Mouse (Mus musculus) adrenal gland, adult 18-20 months (tissue): Measurements from ENCODE around the gene Pelp1. TPM values are rescaled to one million over a fixed set of nuclear protein-coding genes. Genes with fewer than 3 reads are reported as not detected.
A peak's percentile ranks its signal among the peaks of the same experiment; 100 is the strongest.

Experiments used
- DNase-seq, 2 experiments: peaks; one replicate each; pipeline ENCODE4 v3.0.0; 2021 to 2022; ENCODE audit warnings: low spot score in 2 of 2
- long read RNA-seq, 2 experiments: library from polyadenylated mRNA; stranded (forward); transcript quantifications; one replicate each; pipeline ENCODE4 v2.0.0; 2021
- total RNA-seq, 2 experiments: library from RNA; stranded (reverse); gene quantifications; 1 replicate in 1 of 2; 2 replicates in 1 of 2; pipeline ENCODE4 v1.2.3; 2021

The Pelp1 gene
- 10 to 100 TPM; 17.3 to 21.3 TPM for total RNA-seq
- long read RNA-seq, experiment 1, transcript Pelp1-201 (17 exons, 3,435 nt), result major isoform, 16 of 19 reads
- long read RNA-seq, experiment 1, partial matches to known transcripts, result 2 of 19 reads
- long read RNA-seq, experiment 1, other reads (novel, unspliced or antisense), result 1 of 19 reads
- long read RNA-seq, experiment 2, transcript Pelp1-201 (17 exons, 3,435 nt), result major isoform, 5 of 14 reads
- long read RNA-seq, experiment 2, partial matches to known transcripts, result 7 of 14 reads
- long read RNA-seq, experiment 2, other reads (novel, unspliced or antisense), result 2 of 14 reads

DNA sequence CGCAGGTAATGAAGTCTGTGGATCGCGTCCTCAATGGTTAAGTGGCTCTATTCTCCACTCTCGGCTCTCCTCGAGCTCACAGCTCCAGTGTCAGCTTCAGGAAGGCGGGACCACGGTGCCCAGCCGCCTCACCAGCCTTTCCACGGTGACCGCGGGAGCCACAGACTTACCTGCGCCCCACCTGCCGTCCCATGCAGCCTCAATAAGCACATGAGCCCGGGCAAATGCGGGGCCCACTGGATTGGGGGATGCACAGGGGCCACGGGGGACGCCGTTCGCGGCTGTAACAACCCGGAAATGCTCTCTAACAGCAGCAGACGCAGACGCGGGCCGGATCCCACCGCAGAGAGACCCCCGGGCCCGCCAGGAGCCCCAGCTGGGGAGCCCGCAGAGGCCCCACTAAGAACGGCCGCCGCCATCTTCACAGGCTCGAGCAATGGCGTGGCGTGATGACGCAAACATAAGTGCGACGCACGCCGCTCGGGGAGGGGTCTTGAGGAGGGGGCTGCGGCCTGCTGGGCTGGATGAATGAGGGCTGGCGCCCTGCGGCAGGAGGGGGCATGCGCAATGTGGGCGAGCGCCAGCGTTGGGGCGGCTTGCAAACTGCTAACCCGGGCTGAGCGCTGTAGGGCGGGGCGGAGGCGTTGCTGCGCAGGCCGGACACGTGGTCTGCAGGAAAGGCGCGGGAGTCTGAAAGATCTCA, at the start of gene Pelp1:
Gene Pelp1, minus strand, starts transcription at position 438 of the 703 bp plus-strand sequence.
- peak; percentile 81 to 87 for DNase-seq

DNA sequence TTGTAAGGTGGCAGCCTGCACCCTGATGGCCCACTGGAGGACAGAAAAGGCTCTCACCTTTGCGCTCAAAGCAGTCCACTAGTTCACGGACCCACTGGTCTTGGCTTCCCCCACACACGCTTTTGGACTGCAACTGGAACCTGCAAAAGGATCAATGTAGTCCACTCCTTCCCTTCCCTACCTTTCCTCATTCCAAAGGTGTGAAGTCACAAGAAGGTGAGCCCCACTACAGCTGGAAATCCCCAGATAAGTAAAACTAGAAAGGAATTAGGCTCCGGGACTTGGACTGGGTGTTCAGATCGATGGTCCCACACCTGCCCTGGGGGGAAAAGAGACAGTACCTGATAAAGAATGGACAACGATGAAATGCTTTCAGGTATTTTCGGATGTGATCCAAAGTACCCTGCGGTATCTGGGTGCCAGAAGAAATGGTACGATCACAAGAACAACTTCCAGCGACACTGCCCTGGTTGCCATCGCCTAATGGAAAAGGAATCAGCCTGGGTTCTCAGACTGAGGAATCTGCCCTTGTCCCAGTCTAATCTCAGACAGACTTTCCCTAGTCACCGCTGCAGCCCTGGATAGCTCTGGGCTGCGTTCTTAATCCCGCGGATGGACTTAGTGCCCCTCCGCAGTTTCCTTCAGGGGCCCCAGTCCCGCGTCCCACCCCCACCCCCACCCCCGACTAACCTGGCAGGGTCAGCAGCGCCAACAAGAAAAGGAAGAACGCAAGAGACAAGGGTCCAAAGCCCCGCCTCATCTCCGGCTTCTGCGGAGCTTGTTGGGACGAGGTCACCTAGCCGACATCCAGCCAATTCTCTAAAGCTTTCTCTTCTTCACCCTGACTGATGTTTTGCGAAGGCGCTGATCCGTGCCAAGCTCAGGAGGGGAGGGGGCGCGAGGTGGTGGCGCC, 49.1 kb upstream of the Pelp1 start, which contains the start of gene Zmynd15:
Gene Zmynd15, plus strand, starts transcription at position 746 of the 913 bp plus-strand sequence.
- no peak for DNase-seq

- DNase-seq, result no peak
These were observed 43.6 kb upstream of the Pelp1 start for GRCm38 (mm10) chr11:70453261-70454044.

DNA sequence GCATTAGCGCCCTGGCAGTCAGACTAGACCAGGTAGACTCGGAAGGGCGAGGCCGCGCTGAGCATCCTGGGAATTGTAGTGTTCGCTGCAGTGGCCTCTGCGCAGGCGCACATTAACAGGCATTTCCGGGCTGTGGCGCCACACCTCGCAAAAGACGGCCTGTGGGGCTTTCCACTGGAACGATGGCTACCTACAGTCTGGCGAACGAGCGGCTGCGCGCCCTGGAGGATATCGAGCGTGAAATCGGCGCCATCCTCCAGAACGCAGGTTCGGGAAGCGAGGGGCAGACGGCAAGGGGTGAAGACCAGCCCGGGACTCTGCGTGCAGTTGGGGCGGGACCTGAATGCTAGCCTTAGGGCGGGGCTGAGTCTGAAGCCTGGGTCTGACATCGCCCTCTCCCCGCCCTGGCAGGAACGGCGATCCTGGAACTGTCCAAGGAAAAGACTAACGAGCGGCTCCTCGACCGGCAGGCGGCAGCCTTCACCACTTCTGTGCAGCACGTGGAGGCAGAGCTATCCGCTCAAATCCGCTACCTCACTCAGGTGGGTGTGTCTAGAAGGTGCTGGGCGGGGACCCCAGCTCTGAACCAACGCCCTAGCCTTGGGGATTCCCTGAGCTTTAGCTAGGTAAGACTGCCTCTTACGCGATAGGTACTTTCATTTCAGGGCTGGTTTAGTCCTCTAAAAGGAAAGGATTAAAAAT, 42.1 kb upstream of the Pelp1 start, which contains the start of gene Med11:
Gene Med11, plus strand, starts transcription at position 123 of the 702 bp plus-strand sequence.
- peak; percentile 89 to 94 for DNase-seq

DNA sequence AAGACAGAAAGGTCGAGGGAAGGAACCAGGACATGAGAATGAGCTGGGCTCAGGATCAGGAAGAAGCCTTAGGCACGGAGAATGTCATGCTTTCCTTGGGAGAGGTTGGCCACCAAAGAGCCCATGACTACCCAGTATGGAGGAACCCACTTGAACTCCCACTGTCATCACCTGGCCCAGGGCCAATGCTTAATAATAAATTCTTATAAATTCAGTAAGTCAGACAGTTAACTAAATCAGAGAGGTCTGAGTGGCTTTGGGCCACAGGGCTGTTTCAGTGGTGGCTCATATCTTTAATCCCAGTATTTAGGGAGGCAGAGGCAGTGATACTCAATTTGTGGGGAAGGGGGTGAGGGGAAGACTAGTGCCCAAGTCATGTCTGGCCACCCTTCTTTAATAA, 41.1 kb upstream of the Pelp1 start:
- no peak for DNase-seq

DNA sequence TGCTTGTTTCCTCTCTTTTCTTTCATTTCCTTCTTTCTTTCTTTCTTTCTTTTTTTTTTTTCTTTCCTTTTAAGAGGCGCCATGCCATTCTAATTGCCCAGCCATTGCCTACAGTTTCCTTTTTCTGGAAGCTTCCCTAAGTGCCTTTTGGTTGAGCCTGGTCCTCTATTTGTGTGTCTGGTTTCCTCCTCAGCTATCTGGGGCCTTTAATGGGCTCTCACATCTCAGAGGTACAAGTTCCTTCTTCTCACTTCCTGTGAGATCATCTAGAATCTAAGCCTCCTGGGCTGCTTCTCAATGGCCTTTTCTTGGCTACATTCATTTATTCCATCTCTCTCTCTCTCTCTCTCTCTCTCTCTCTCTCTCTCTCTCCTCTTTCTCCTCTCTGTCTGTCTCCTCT, 37.5 kb upstream of the Pelp1 start:
- DNase-seq, result no peak

DNA sequence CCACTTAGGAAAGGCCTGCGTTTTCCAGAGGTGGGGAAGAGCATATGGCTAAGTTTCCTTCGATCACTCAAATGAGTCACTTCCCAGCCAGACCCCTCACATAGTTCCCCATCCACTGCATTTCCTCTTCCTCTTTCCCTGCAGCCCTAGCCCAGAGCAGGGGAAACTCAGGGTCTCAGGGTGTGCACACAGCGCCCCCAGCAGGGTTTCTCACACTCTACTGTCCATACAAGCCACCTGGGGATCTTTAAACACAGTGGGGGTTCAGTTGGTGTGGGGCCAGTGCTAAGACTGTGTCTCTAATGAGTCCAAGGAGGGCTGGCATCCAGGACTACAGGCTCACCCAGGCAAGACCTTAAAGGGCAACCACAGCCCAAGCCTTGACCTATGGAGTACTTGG, 36.9 kb upstream of the Pelp1 start:
- DNase-seq, result no peak

DNA sequence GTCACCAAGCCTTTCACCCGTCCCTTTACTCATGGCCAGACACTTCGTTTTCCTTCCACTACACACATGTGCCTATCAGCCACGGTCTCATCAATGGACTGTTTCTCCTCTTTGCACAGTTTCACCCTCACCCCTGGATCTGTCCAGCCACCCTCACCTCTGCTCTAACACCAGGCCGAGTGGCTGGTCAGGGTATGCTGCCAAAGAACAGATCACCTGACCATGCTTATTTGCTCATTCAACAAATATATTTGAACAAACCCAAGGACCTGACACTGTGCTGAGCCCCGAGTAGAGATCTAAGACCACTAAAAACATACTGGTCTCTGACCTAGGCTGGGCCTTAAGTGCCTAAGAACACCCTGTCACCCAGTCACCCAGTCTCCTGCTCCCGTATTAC, 34.8 kb upstream of the Pelp1 start:
- no peak for DNase-seq

- DNase-seq, result no peak
These were observed 34.1 kb upstream of the Pelp1 start for GRCm38 (mm10) chr11:70443964-70444363.

DNA sequence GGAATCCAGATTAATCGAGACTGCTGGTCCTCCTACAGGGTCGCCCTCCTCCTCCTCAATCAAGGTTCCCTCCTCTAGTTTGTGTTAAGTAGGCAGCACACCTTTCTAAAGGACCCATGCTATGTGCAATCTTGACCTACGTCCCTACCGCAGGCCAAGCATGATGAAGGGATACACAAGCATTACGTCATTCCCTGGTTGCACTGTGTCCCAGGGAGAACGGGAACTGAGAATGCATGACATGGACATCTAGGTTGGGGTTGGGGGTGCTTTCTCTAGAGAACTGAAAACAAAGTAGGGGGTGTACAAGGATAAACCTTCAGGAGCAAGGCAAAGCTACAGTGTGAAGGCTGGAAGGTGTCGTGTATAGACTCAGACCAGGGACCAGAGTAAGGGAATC, 32.1 kb upstream of the Pelp1 start:
- no peak for DNase-seq

GRCm38 (mm10) chr11:70440637-70441036, 30.8 kb upstream of the Pelp1 start:
- DNase-seq, result no peak

DNA sequence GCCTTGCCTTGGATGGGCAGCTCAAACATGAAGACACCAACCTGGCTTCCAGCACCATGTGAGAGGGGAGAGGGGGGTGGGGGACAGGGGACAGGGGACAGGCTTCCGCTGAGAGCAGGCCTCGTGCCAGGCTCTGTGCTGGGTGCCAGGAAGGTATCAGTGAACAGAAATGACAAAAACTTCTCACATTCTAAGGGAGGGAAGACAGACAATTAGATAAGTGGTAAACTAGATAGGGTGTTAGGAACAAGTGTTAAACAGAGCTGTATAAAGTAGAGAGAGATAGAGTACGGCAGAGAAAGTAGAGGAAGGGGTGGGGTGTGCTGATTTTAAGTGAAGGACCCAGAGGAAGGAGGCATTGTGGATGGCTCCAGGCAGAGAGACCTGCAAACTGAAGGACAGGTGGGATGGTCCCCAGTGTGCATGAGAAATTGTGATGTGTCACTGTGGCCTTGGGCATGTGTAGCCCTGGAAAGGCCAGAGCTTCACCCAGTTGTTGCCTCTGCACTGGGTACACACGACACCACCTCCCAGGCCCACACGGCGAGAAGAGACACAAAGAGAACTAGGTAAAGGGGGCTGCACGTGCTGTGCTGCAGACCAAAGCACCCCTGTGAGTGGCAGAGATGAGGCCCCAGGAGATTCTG, 29.0 kb upstream of the Pelp1 start:
- no peak for DNase-seq

GRCm38 (mm10) chr11:70437426-70437825, 27.6 kb upstream of the Pelp1 start:
- no peak for DNase-seq

DNA sequence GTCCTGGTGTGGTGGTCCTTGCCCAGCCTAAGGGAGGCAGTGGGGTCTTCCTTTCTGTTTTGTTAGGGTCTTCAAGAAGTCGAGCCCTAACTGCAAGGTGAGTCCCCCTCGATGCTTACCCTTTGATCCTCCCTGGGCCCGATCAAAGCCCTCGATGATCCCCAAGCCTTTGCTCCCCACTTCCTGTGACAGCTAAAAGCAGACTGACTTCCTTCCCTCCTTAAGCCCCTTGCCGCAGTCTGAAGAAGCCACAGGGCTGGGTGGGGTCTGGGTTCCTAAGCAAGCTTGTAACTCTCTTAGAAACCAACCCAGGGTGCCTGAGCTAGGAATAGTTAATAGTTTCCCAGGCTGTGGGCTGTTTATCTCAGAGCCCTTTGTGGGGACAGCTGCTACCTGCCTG, 25.6 kb upstream of the Pelp1 start:
- DNase-seq, result no peak

GRCm38 (mm10) chr11:70433951-70434350, 24.1 kb upstream of the Pelp1 start:
- DNase-seq, result no peak

DNA sequence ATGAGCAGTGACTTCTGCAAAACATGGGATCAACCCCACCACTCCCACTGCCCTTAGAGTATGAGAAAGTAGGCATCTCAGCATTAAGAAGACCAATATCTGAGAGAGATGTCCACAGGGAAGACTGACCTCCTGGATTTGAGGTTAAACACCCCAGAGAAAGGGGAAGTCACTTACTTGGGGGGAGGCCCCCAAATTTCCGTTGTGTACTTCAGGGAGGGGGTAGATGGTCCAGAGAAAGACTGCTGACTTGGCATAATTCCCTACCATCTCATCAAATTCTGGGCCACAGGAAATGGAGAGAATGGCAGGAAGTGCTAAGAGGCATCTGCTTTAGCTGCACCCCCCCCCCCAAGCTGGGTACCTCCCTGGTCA, 23.7 kb upstream of the Pelp1 start:
- DNase-seq, result no peak

DNA sequence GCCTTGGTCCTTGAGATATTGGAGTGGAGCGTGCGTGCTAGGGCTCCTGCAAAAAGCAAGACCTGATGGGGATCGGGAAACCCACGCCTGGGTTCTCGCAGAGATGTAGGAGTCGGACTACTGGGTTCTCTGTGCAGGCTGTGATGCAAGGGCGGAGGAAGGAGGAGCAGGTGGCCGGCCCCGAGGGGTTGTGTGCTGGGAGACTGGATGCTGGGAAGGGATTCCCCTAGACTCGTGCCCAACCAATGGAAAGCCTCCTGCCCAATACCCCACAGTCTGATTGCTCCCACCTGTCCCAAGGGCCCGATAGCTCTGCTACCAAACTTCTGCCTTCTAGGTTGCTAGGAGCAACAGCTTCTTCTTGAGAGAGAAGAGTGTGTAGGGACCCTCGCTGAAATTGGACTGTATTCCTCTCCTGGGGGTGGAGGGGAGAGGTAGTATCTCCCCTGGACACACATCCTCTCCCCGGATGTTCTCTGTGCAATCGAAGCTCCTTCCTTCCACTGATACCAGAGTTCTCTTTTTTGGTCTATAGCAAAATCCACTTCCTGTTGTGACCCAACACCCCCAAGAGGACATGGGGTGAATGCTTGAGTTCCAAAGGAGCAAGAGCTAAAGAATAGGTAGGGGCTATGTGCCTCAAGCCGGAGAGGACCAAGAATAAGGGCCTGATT, 23.2 kb upstream of the Pelp1 start:
- no peak for DNase-seq

DNA sequence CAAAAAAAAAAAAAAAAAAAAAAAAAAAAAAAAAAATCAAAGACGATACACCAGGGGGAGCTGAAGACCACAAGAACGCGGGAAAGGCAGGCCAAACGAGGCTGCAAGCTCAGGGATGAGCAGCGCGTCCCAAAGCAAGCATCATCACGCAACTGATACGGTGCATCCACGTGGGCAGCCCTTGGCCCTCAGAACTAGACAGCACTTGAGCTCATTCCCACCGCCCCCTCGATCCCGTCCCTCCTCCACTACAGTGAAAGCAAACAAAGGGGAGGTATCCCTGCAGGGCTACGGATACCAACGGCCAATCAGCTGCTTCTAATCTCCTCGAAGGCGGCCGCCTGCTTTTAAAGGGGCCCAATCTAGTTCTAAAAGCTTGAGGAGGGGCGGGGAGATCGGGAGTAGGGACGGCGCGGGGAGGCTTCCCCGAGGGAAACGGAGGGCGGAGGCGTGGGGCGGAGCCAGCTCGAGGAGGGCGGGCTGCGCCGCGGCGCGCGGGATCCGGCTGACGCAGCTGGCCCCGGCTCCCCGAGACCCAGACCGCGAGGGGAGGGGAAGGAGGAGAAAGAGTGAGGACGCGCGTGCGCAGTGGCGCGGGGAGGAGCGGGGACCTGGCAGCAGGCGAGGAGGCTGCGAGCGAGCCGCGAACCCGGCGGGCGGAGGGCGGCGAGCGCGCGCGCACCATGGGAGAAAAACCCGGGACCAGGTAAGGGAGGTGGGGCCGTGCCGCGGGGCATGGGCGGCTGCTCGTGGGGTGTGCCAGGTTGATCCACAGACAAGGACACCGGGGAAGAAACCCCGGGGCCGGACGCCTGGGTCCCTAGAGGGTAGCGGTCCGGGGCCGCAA, 22.4 kb upstream of the Pelp1 start, which contains the start of gene Arrb2:
Gene Arrb2, plus strand, starts transcription at position 588 of the 847 bp plus-strand sequence.
- peak; percentile 99 for DNase-seq
